Mouse (Mus musculus) thymus, postnatal 36 days (tissue): ENCODE measurements at regions not wholly inside any gene's neighbourhood (a gene's known extent, or its start where the extent isn't known, plus 50 kb on each side); places are given as distances from the start of the nearest gene placed in this dataset.
A peak's percentile ranks its signal among the peaks of the same experiment; 100 is the strongest.
"Not testable (repeated sequence)": the region's sequence is repeated elsewhere in the genome, so short reads cannot be mapped to it uniquely, and the experiment has no call there.

Experiments
- DNase-seq, 2 experiments: peaks; one replicate each; pipeline ENCODE4 v3.0.0; 2022; ENCODE audit warnings: mixed read lengths in 2 of 2

DNA sequence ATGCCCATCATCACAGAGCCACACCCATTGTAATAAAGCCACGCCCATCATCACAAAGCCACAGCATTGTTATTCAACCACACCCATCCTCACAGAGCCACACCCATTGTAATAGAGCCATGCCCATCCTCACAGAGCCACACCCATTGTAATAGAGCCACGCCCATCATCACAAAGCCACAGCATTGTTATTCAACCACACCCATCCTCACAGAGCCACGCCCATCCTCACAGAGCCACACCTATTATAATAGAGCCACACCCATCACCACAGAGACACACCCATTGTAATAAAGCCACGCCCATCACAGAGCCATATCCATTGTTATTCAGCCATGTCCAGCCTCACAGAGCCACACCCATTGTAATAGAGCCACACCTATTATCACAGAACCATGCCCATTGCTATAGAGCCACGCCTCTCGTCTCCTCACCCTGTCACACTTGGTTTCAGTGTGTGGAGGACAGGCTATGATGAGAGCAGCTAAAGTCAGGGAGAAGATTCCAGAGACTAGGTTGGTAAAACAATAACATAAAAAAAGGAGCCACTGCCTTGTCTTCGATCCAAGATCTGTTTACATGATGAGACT, 85.6 kb downstream of the Gxylt1 start:
- no peak for DNase-seq

- DNase-seq, result no peak
These were observed 98.8 kb downstream of the Gxylt1 start for GRCm38 (mm10) chr15:93176221-93176620.

DNA sequence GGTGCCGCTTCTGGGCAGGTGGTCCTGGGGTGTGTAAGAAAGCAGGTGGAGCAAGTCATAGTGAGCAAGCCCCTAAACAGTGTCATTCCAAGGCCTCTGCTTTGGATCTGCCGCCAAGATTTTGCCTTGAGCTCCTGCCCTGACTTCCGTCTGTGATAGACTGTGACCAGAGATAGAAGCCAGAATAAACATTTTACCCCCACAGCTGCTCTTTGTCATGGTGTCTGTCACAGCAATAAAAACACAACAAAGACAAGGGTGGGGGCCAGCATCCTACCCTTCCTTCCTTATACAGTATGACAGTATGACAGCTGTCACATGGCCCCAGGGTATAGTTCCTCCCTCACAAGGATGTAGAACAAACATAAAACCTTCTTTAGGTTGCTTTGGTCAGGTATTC, 106.2 kb downstream of the Gxylt1 start:
- DNase-seq, result no peak

DNA sequence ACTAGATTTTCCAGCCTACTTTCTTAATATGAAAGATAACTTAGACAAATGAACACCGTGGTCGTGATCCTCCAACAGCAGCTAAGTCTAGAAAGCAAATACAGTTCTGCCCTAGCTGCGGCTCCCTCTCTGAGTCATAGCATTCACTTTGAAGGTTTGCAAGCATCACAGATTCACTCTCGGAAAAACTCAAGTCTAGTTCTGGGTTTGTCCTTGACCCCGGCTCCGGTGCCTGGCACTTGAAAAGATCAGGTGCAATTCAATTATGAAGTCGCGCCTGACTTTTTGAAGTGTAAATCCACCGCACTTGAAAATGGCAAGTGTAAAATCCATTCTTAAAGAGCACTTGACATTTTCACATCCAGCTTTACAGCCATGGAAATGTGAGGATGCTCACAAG, 107.5 kb downstream of the Gxylt1 start:
- no peak for DNase-seq

GRCm38 (mm10) chr15:93161924-93162910, 112.8 kb downstream of the Gxylt1 start:
- DNase-seq, result no peak

GRCm38 (mm10) chr15:93161329-93161728, 113.7 kb downstream of the Gxylt1 start:
- DNase-seq, result no peak

DNA sequence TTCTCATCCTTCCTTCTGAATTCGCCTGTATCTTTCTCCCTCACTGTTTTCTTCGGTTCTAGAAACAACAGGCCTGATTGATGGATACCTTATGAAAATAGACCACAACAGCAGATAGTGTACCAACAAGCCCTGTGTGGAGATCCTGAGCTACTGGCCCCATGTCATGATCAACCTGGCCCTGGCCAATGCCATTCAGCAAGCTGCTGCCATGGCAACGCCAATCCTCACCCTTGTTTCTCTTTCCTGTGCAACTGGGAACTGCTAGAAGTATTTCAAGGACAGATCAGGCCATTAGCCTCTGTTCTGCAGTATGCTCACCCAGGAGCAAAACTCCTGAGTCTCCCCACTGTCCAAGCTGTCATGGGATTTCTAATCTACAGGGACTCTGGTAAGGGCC, 119.2 kb downstream of the Gxylt1 start:
- DNase-seq, result no peak

- no peak for DNase-seq
These were observed 121.0 kb downstream of the Gxylt1 start for GRCm38 (mm10) chr15:93154022-93154421.

DNA sequence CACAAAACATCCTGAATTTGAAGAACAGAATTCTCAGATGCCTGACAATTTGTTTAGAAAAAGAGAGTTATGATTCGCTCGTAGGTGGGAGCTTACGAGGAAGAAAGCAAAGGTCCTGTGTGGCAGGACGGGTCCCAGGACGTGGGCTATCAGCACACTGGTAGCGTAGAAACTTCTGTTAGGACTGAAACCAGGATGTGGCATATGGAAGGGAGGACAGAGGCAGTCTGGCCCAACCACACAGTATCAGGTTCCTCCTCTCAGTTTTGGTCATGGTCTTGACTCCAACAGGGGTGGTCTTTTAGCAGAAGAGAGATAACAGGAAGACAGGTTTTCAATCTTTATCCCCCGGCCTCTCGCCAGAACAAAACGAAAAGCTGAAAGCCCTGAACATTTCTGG, 130.1 kb downstream of the Gxylt1 start:
- DNase-seq, result no peak

DNA sequence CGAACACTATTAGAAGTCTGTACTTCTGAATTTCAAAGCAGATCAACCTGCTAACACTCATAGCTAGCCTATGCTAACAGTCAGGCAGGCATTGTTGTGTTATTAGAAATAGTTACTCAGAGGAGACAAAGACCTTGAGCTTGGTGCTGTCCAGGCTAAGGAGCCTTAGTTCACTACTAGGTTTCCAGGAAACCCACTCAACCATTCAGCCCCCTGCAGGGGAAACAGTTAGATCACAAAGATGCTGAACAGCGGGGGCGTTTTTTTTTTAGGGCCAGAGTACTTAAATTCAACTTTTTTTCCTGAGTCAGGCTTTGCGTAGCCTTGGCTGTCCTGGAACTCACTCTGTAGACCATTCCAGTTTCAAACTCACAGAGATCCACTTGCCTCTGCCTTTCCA, 130.7 kb downstream of the Gxylt1 start:
- DNase-seq, result no peak

- no peak for DNase-seq
These were observed 141.6 kb downstream of the Gxylt1 start for GRCm38 (mm10) chr15:93133379-93133778.

- no peak for DNase-seq
These were observed 143.9 kb downstream of the Gxylt1 start for GRCm38 (mm10) chr15:93131056-93131455.

GRCm38 (mm10) chr15:93125261-93125660, 149.7 kb downstream of the Gxylt1 start:
- no peak for DNase-seq

- no peak for DNase-seq
These were observed 153.8 kb downstream of the Gxylt1 start for GRCm38 (mm10) chr15:93121156-93121555.

- not testable (repeated sequence) for DNase-seq
These were observed 157.2 kb downstream of the Gxylt1 start for GRCm38 (mm10) chr15:93117806-93118205.

DNA sequence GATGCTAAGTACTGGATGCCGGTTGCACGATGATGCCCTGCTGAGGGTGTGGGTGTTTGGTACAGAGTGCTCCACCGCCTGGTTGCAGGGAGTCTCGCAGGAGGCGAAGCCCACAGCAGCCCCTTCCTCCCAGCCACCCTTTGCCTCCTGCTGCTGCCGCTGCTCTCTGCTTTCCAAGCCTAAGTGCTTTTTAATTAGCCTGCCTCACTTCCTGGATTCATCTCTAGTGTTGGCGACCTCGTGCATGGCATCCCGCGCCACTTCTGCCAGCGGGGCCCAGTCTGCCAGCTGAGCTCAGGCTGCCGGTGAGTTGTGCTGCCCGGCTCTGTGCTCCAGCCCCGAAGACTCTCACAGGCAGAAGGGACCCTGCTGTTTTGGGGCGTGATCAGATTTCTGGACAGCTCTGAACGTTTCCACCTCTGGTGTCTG, 159.3 kb downstream of the Gxylt1 start:
- DNase-seq, result peak; percentile 2 to 5

GRCm38 (mm10) chr15:93104936-93105335, 170.0 kb downstream of the Gxylt1 start:
- DNase-seq, result no peak

DNA sequence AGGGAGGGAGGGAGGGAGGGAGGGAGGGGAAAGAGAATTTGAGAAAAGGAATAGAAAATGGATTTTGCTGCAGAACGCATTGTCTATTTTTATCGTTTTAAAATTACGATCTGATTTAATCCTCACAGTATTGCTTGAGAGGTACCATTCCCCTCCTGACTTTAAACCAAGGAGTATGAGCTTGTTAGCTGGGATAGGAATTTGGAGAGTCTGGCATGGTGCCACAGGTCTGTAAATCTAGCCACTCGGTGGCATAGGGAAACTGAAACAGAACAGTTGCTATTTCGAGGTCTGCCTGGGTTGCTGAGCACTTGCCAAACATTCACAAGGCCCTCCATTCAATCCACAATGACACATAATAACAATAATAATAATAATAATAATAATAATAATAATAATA, 171.6 kb downstream of the Gxylt1 start:
- no peak for DNase-seq

GRCm38 (mm10) chr15:93101881-93102280, 173.1 kb downstream of the Gxylt1 start:
- no peak for DNase-seq

GRCm38 (mm10) chr15:93100837-93101236, 174.1 kb downstream of the Gxylt1 start:
- DNase-seq, result no peak

GRCm38 (mm10) chr15:93099840-93100239, 175.1 kb downstream of the Gxylt1 start:
- DNase-seq, result no peak

DNA sequence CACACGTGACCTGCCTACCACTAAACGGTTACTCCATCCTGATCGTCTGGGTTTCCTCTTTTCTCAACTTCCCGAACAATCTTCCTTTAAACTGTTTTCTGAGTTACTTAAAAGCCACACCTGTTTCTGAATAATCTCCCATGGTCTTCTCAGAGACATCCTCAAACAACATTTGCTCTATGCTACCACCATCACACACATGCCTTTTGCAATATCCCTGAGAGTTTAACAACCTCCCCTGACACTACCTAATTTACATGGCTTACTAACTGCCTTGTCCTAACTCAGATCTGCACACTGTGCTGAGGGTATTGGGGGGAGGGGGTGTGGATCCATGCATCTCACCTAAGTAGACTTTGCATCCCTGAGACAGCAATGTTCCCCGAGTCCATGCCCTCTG, 178.6 kb downstream of the Gxylt1 start:
- no peak for DNase-seq

GRCm38 (mm10) chr15:93095224-93095623, 179.8 kb downstream of the Gxylt1 start:
- DNase-seq, result no peak
